Mouse (Mus musculus) lung, embryonic 14.5 days (tissue): ENCODE measurements at regions not wholly inside any gene's neighbourhood (a gene's known extent, or its start where the extent isn't known, plus 50 kb on each side); places are given as distances from the start of the nearest gene placed in this dataset.
"Not testable (repeated sequence)": the region's sequence is repeated elsewhere in the genome, so short reads cannot be mapped to it uniquely, and the experiment has no call there.

Source experiments
- ATAC-seq: fragments of 200-750 bp; cut with Nextera tagmentation; 2 replicates; pipeline ENCODE4 v1.8.0; 2017; ENCODE audit warnings: mild to moderate bottlenecking, moderate TSS enrichment, moderate library complexity; ENCODE audit not compliant: insufficient read depth
- DNase-seq: peaks from one replicate; pipeline ENCODE4 v3.0.0-alpha.2; 2015
- H3K27ac ChIP-seq: fragments of 300-500 bp; sonication (generic); 2 replicates; pipeline ENCODE4 v1.5.1; 2014; ENCODE audit warnings: low read depth, mild to moderate bottlenecking, moderate library complexity
- H3K27me3 ChIP-seq: fragments of 300-500 bp; sonication (generic); 2 replicates; pipeline ENCODE4 v1.6.1; 2014; ENCODE audit warnings: low read length, control low read depth; ENCODE audit not compliant: insufficient read depth
- H3K36me3 ChIP-seq: fragments of 300-500 bp; sonication (generic); 2 replicates; pipeline ENCODE4 v1.6.1; 2014; ENCODE audit warnings: control low read depth; ENCODE audit not compliant: insufficient read depth
- H3K4me1 ChIP-seq: fragments of 300-500 bp; sonication (generic); 2 replicates; pipeline ENCODE4 v1.6.1; 2014; ENCODE audit warnings: antibody characterized with exemption, control low read depth; ENCODE audit not compliant: insufficient read depth
- H3K4me2 ChIP-seq: fragments of 300-500 bp; sonication (generic); 2 replicates; pipeline ENCODE4 v1.6.1; 2014; ENCODE audit warnings: mild to moderate bottlenecking
- H3K4me3 ChIP-seq: fragments of 300-500 bp; sonication (generic); 2 replicates; pipeline ENCODE4 v1.5.1; 2014; ENCODE audit warnings: low read depth, low read length
- H3K9ac ChIP-seq: fragments of 300-500 bp; sonication (generic); 2 replicates; pipeline ENCODE4 v1.6.1; 2014
- H3K9me3 ChIP-seq: fragments of 300-500 bp; sonication (generic); 2 replicates; pipeline ENCODE4 v1.6.1; 2016; ENCODE audit warnings: low read depth, low read length, control low read depth
- CTCF ChIP-seq: IDR thresholded peaks from 2 replicates; pipeline ENCODE4 v1.5.1; 2016; ENCODE audit warnings: antibody characterized with exemption, low read depth
- WGBS: fragments of 180-500 bp; shearing (Covaris S2); extraction: QIAGEN DNeasy Blood & Tissue Kit; methylation state at CpG from one replicate; pipeline ENCODE4 v1.1.7; 2014; 5-methylcytosine and 5-hydroxymethylcytosine counted together

DNA sequence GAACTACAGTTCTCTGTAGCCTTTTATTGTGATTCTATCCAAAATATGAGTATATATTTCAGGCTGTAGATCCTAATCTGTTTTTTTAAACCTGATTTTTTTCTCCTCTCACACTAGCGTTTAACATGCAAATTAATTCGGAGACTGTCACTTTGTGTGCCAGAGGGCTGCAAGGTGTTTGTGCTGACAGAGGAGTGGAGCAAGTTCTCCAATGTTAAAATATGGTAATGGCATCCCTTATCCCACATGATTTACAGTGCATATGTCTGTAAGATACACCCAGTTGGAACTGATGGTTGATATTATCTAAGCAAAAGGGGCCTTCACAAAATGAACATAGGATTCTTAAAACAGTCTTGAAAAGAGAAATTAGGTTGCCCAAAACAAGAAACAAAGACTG is 90.1 kb upstream of the Hdac2 start:
- WGBS, result 71% methylated on average over 2 of the region's 2 CpGs
- ATAC-seq (no peak), DNase-seq (no peak)
- Histone ChIP-seq H3K36me3 (no peaks in the 10 kb centered on the region), H3K27me3 (no peaks in the 10 kb centered on the region), H3K9ac (no peak overlapping the region), H3K4me3 (no peak overlapping the region), H3K9me3 (no peaks in the 10 kb centered on the region), H3K4me2 (no peak overlapping the region), H3K27ac (no peak overlapping the region), H3K4me1 (no peaks in the 10 kb centered on the region)
- no peak for TF ChIP-seq CTCF

DNA sequence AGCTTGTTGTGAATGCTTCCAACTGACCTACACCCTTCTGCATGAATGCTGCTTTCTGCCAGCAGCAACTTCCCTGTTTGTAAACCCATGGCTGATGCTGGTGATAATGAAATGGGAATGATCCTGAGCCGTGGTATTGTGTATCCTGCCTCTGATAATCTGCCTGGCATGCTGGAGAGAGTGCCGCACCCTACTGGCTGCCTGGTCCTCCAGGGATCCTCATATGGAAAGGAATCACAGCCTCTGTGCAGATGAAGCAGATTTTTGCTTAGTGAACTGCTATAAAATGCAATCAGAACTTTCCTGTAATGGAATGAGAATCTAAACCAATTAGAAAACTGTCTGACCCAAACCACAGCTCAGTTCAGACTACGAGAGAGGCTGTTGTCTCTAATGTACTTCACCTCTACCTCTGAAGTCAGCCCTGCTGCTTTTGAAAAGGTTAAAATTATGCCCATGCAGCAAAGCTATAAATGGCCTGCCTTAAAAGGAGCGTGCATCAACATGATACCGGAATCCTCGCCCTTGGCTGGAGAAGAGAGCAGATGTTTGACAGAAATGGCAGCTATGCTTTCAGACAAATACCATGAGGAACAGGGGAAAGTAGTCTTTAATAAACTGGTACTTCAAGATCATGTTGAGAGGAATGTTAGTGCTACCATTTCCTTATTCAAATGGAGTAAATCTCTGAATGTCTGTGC is 76.3 kb upstream of the Hdac2 start:
- H3K4me1 ChIP-seq, result no peaks in the 10 kb centered on the region
- no peaks in the 10 kb centered on the region for H3K9me3 ChIP-seq
- H3K27me3 ChIP-seq, result no peaks in the 10 kb centered on the region
- H3K4me3 ChIP-seq, result no peak overlapping the region
- H3K27ac ChIP-seq, result no peak overlapping the region
- H3K4me2 ChIP-seq, result no peak overlapping the region
- no peak overlapping the region for H3K9ac ChIP-seq
- H3K36me3 ChIP-seq, result no peaks in the 10 kb centered on the region
- TF ChIP-seq CTCF, result no peak
- ATAC-seq (no peak), DNase-seq (peak; percentile 7)
- 36% methylated on average over 6 of the region's 6 CpGs for WGBS

DNA sequence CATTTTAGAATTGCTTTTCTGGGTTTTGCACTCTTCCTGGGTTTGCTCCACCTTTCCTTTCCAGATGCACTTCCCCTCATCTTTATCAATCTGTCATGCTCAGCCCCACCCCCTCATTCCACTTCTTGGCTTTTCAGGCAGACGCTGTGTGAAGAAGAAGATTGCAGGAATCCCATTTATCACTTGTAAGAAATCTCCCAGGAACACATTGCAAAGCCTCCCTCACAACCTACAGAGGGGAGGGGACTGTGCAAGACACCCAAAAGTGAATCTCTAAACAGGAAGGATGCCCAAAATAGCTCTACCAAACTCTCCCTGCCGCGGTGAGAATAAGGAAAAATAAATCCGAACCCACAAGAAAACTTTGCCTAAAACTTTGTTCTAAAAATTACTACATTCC is 65.5 kb upstream of the Hdac2 start:
- TF ChIP-seq CTCF, result no peak
- no peak overlapping the region for H3K4me3 ChIP-seq
- no peak overlapping the region for H3K4me2 ChIP-seq
- H3K27ac ChIP-seq, result no peak overlapping the region
- no peak overlapping the region for H3K9ac ChIP-seq
- H3K9me3 ChIP-seq, result no peaks in the 10 kb centered on the region
- H3K36me3 ChIP-seq, result no peaks in the 10 kb centered on the region
- H3K27me3 ChIP-seq, result no peaks in the 10 kb centered on the region
- no peaks in the 10 kb centered on the region for H3K4me1 ChIP-seq
- ATAC-seq (no peak), DNase-seq (no peak)
- 43% methylated on average over 4 of the region's 4 CpGs for WGBS

DNA sequence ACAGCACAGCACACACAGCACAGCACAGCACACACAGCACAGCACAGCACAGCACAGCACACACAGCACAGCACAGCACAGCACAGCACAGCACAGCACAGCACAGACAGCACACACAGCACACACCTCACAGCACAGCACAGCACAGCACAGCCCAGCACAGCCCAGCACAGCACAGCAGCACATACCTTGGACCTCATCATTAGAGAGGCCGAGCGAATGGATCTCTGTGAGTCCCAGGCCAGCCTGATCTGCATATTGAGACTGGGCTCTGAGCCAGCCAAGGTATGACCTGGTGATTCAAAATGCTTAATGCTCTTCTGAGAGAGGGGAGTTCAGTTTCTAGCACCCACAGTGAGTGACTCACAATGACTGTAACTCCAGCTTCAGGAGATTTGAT is 56.3 kb upstream of the Hdac2 start:
- not testable (repeated sequence) for H3K4me2 ChIP-seq, H3K4me3 ChIP-seq, DNase-seq, H3K27me3 ChIP-seq, H3K27ac ChIP-seq, H3K9me3 ChIP-seq, H3K4me1 ChIP-seq, H3K36me3 ChIP-seq, ATAC-seq, H3K9ac ChIP-seq
- 84% methylated on average over 2 of the region's 2 CpGs for WGBS

DNA sequence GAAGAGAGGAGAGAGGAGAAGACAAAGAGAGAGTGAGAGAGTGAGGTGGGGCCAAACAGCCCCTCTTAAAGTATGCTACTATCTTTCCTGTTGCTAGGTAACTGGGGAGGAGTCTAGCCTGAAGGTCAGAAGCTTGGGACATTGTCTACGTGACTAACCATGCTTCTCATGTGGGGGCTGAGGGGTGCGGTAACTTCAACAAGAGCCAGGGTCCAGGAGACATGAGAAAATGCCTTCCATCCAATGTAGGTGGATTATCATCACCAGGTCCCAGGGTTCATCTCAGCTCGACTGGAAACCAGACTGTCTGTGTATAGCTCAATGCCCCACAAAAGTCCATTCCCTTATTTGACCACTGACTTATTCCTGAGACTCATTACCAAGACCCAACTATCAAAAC is 50.6 kb upstream of the Hdac2 start:
- Histone ChIP-seq H3K36me3 (no peaks in the 10 kb centered on the region), H3K27me3 (no peaks in the 10 kb centered on the region), H3K4me3 (no peak overlapping the region), H3K9me3 (no peaks in the 10 kb centered on the region), H3K27ac (no peak overlapping the region), H3K4me2 (no peak overlapping the region), H3K4me1 (no peaks in the 10 kb centered on the region), H3K9ac (no peak overlapping the region)
- WGBS, result 68% methylated on average over 3 of the region's 3 CpGs
- DNase-seq (no peak), ATAC-seq (no peak)
- TF ChIP-seq CTCF, result no peak

DNA sequence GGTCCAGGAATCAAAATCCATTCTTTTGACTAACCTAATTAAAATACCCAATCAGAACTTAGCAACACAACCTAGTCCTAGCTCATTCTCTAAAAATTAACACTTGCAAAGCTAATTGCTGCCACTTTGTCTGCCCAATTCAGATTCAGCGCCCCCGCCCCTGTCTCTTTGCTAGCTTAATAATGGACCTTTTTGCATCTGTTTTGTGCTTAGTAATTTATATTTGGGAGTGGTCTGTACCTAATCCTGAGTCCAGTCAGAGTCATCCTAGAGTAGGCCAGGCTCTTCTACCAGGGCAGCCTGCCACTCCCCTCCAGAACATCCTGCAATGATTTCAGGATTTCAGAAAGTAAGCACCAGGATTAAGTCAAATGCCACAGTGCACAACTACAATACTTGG is 50.2 kb upstream of the Hdac2 start:
- Histone ChIP-seq H3K36me3 (no peaks in the 10 kb centered on the region), H3K4me2 (no peak overlapping the region), H3K9me3 (no peaks in the 10 kb centered on the region), H3K4me1 (no peaks in the 10 kb centered on the region), H3K27ac (no peak overlapping the region), H3K4me3 (no peak overlapping the region), H3K9ac (no peak overlapping the region), H3K27me3 (no peaks in the 10 kb centered on the region)
- TF ChIP-seq CTCF, result no peak
- DNase-seq, result no peak
- no peak for ATAC-seq
- 88% methylated on average over 2 of the region's 2 CpGs for WGBS
